In genomic region chr17:92628816-92629614, GRCm38 (mm10) we compare ENCODE assay signal across 18 mouse cellular contexts.
"Had no signal": no experiment of that assay in that cellular context is flagged by ENCODE, and none has a peak within 500 bp of the region (broad histone marks: within the 10 kb centered on the region; RNA-seq: fewer than 3 reads in every experiment).

No protein-coding gene starts in this region.

- H3K36me3 ChIP-seq: limb, embryonic 10.5 days; limb, embryonic 13.5 days; lung, embryonic 15.5 days had no signal

- H3K4me3 ChIP-seq: limb, embryonic 10.5 days; limb, embryonic 13.5 days; lung, embryonic 15.5 days had no signal

- H3K27me3 ChIP-seq: limb, embryonic 13.5 days; lung, embryonic 15.5 days had no signal

- H3K27ac ChIP-seq: kidney, postnatal 0 days; limb, embryonic 10.5 days; limb, embryonic 13.5 days; lung, embryonic 15.5 days; stomach, postnatal 0 days had no signal

- ATAC-seq: inflammation-experienced regulatory T-cells, adult 6 months; intestine, embryonic 16.5 days had no signal

- H3K4me2 ChIP-seq: limb, embryonic 13.5 days; lung, embryonic 15.5 days; midbrain, embryonic 11.5 days had no signal

- H3K4me1 ChIP-seq: limb, embryonic 10.5 days; limb, embryonic 13.5 days; lung, embryonic 15.5 days had no signal

- H3K9ac ChIP-seq: limb, embryonic 13.5 days; lung, embryonic 15.5 days had no signal

- DNase-seq: kidney, adult 2 months; kidney, postnatal 25 days; layer of hippocampus, postnatal 36 days; lung, postnatal 10 days; lung, postnatal 36 days; midbrain, embryonic 14.5 days; right cerebral cortex, postnatal 4 days; thymus, adult 2 months; thymus, postnatal 14 days; thymus, postnatal 4 days had no signal

- H3K9me3 ChIP-seq: limb, embryonic 10.5 days; limb, embryonic 13.5 days; lung, embryonic 15.5 days had no signal
